Mouse (Mus musculus) E14TG2a.4 (cell line): ENCODE results near the gene Plcb4.

Experiments used
- H3K27me3 ChIP-seq: 2 replicates; pipeline ENCODE4 v1.6.1; 2014; ENCODE audit warnings: low read length, control low read depth; ENCODE audit not compliant: insufficient read depth
- H3K36me3 ChIP-seq: 2 replicates; pipeline ENCODE4 v1.6.1; 2014; ENCODE audit warnings: low read length, control low read depth; ENCODE audit not compliant: insufficient read depth
- H3K4me1 ChIP-seq: replicated peaks from 2 replicates; pipeline ENCODE4 v1.6.1; 2014; ENCODE audit warnings: low read depth, low read length, control low read depth
- H3K4me3 ChIP-seq: replicated peaks from 2 replicates; pipeline ENCODE4 v1.5.1; 2014; ENCODE audit warnings: mild to moderate bottlenecking, low read length
- H3K9me3 ChIP-seq: 2 replicates; pipeline ENCODE4 v1.6.1; 2014; ENCODE audit warnings: low read length, control low read depth
- CTCF ChIP-seq: conservative IDR thresholded peaks from 2 replicates; pipeline ENCODE4 v1.5.1; 2014; ENCODE audit warnings: low read length
- NANOG ChIP-seq: IDR thresholded peaks from 2 replicates; pipeline ENCODE4 v1.6.1; 2014; ENCODE audit warnings: borderline replicate concordance, low read length, mixed read lengths
- POU5F1 ChIP-seq: IDR thresholded peaks from 2 replicates; pipeline ENCODE4 v1.6.1; 2014; ENCODE audit warnings: low read length, borderline replicate concordance

Gene Plcb4

GRCm38 (mm10) chr2:135828446-135828845 lies 169.6 kb downstream of the Plcb4 start:
- Histone ChIP-seq H3K36me3 (no peaks in the 10 kb centered on the region), H3K27me3 (no peaks in the 10 kb centered on the region), H3K4me1 (peaks cover 13% of the 10 kb centered on the region), H3K9me3 (no peaks in the 10 kb centered on the region), H3K4me3 (no peak overlapping the region)
- TF ChIP-seq NANOG (no peak), CTCF (no peak), POU5F1 (no peak)

DNA sequence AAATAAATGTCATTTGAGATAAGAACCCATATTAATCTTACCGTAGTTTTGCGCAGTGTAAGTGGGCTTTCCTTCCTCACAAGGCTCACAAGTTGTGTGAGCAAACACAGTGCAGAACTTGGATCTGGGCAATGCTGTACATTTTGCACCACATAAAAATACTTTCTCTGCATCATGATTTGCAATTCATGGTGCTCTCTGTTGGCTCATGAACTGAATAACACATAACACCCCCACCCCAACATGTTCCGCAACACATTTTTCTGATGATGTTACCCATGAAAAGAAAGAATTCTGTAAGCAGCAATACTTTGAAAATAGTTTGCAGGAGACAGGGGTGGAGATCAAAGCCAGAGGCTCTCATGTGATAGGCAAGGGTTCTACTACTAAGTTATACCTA lies 174.9 kb downstream of the Plcb4 start:
- TF ChIP-seq POU5F1 = no peak
- no peak for TF ChIP-seq CTCF
- no peak for TF ChIP-seq NANOG
- peaks cover 4% of the 10 kb centered on the region for H3K4me1 ChIP-seq
- H3K4me3 ChIP-seq = no peak overlapping the region
- no peaks in the 10 kb centered on the region for H3K36me3 ChIP-seq
- H3K27me3 ChIP-seq = no peaks in the 10 kb centered on the region
- H3K9me3 ChIP-seq = no peaks in the 10 kb centered on the region

DNA sequence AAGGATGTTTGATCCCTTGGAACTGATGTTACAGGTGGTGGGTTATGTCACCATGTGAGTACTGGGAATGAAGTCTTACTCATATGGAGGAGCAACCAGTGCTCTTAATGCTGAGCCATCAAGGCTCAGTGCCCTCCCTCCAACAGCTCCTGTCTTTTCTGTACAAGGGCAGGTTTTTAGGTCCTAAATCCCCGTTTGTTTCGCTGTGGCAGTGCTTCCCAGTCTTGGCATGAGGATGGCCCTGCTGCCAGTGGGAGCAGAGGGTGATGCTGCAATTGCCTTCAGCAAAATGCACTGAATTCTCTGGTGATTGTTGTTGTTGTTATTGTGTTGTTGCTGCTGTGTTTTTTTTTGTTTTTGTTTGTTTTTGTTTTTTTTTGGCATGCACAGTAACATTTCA lies 175.6 kb downstream of the Plcb4 start:
- Histone ChIP-seq H3K36me3 (no peaks in the 10 kb centered on the region), H3K4me3 (no peak overlapping the region), H3K27me3 (no peaks in the 10 kb centered on the region), H3K9me3 (no peaks in the 10 kb centered on the region), H3K4me1 (no peaks in the 10 kb centered on the region; the same call in 1 of the 2 replicates)
- no peak for TF ChIP-seq CTCF
- TF ChIP-seq NANOG = no peak
- TF ChIP-seq POU5F1 = no peak

GRCm38 (mm10) chr2:135835911-135836310 lies 177.1 kb downstream of the Plcb4 start:
- no peak for TF ChIP-seq CTCF
- TF ChIP-seq POU5F1 = no peak
- TF ChIP-seq NANOG = no peak
- H3K36me3 ChIP-seq = no peaks in the 10 kb centered on the region
- H3K4me1 ChIP-seq = no peaks in the 10 kb centered on the region; the same call in 1 of the 2 replicates

DNA sequence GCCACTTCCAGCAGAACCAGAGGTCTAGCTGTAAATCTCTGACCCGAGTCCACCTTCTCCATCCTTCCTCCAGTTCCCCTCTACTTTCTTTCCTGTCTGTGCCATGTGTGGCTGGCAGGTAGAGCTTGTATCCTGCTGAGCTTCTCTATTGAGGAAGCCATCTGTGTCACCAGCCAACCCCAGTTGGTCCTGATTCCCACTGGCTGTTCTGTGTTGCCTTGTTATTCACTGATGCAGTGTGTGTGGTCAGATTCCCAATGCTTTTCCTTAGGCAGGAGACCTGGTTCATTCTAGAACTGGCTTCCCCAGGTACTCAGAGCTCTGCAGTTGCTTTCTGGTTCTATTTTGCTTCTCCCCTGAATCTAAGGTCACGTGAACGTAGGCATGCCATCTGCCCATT lies 177.6 kb downstream of the Plcb4 start:
- H3K36me3 ChIP-seq = no peaks in the 10 kb centered on the region
- H3K4me3 ChIP-seq = no peak overlapping the region
- H3K9me3 ChIP-seq = no peaks in the 10 kb centered on the region
- H3K27me3 ChIP-seq = no peaks in the 10 kb centered on the region
- H3K4me1 ChIP-seq = no peaks in the 10 kb centered on the region; the same call in 1 of the 2 replicates
- no peak for TF ChIP-seq NANOG
- no peak for TF ChIP-seq POU5F1
- no peak for TF ChIP-seq CTCF

More at GRCm38 (mm10) chr2:135835911-135836310, 177.1 kb downstream of the Plcb4 start:
- Histone ChIP-seq H3K27me3 (no peaks in the 10 kb centered on the region), H3K4me3 (no peak overlapping the region), H3K9me3 (no peaks in the 10 kb centered on the region)

- Histone ChIP-seq H3K9me3 (no peaks in the 10 kb centered on the region), H3K4me3 (no peak overlapping the region), H3K36me3 (no peaks in the 10 kb centered on the region), H3K27me3 (no peaks in the 10 kb centered on the region), H3K4me1 (no peaks in the 10 kb centered on the region; the same call in 1 of the 2 replicates)
- TF ChIP-seq NANOG = no peak
- no peak for TF ChIP-seq CTCF
- no peak for TF ChIP-seq POU5F1
These were observed 178.9 kb downstream of the Plcb4 start for GRCm38 (mm10) chr2:135837730-135838129.

DNA sequence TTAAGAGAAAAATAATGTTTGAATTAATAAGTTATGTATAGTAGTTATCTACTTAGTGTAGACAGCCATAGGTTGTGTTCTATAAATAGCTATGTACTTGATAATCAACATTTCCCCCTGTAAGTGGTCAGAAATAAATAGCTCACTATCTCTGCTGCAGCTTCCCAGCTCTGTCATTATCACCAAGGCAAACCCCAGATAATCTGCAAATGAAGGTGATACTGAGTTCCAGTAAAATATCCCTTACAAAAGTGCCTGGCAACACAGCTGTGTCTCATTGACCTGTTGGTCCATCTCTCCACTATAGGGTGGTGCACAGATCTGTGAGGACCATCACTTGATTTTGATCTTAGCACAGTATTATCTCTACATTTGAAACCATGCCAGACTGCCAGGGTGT lies 179.3 kb downstream of the Plcb4 start:
- Histone ChIP-seq H3K9me3 (no peaks in the 10 kb centered on the region), H3K4me1 (no peaks in the 10 kb centered on the region; the same call in 1 of the 2 replicates), H3K36me3 (no peaks in the 10 kb centered on the region), H3K4me3 (no peak overlapping the region), H3K27me3 (no peaks in the 10 kb centered on the region)
- no peak for TF ChIP-seq POU5F1
- no peak for TF ChIP-seq CTCF
- TF ChIP-seq NANOG = no peak

DNA sequence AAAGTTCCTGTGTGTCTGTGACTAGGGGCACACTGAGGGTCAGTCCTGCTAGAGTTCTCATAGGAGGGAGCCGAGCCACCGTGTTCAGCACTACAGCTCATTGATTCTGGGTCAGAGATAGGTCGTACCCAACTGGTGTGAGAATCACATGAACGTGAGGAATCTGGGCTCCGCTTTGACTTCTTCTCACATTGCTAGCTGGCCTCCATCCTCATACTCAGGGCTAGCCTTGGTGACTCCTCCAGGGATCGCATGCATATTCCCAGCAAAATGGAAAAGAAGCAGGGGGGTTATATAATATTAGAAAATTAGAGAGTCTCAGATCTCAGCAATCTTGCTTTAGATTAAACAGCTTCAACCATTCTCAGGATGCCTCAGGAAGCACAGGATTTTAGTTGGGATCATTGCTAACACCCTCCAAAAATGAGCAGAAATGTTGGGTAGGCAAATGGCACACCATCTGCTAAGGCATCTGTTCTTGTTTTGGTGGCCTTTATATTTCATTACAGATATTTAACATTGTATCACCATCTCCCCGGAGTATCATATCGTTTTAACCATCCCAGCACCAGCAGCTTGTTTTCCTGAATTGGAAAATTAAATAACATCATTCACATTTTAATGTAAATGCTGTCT lies 180.0 kb downstream of the Plcb4 start:
- no peak overlapping the region for H3K4me3 ChIP-seq
- H3K9me3 ChIP-seq = no peaks in the 10 kb centered on the region
- H3K27me3 ChIP-seq = no peaks in the 10 kb centered on the region
- peaks cover 3% of the 10 kb centered on the region; the same call in 1 of the 2 replicates for H3K4me1 ChIP-seq
- TF ChIP-seq CTCF = no peak
- no peak for TF ChIP-seq POU5F1
- TF ChIP-seq NANOG = no peak
- no peaks in the 10 kb centered on the region for H3K36me3 ChIP-seq

- H3K9me3 ChIP-seq = no peaks in the 10 kb centered on the region
- H3K4me1 ChIP-seq = 0 out of 2 replicates have a peak, but pooled peaks cover 5% of the 10 kb centered on the region
- H3K36me3 ChIP-seq = no peaks in the 10 kb centered on the region
- no peak for TF ChIP-seq CTCF
- TF ChIP-seq POU5F1 = no peak
- H3K4me3 ChIP-seq = no peak overlapping the region
- no peaks in the 10 kb centered on the region for H3K27me3 ChIP-seq
These were observed 184.9 kb downstream of the Plcb4 start for GRCm38 (mm10) chr2:135843721-135844120.

DNA sequence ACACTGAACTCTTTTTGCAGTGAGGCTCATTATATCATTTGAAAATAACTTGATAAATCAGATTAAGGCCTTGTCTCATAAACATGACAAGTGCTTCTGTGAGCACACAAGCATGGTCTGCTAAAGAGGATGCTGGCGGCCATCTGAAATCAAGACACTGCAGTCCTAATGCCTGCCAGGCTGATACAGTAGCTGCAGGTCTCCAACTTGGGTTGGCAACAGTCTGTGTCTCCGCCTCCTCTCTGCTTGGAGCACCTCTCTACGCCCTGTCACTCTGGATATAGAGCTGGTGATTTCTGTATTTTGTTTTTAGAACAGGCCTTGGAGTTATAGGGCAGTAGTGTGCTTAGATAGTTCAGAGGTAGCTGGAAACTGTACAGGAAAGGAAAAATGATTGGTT lies 188.1 kb downstream of the Plcb4 start:
- TF ChIP-seq CTCF (no peak), NANOG (no peak), POU5F1 (no peak)
- H3K27me3 ChIP-seq = no peaks in the 10 kb centered on the region
- H3K4me1 ChIP-seq = 0 out of 2 replicates have a peak, but pooled peaks cover 5% of the 10 kb centered on the region
- no peak overlapping the region for H3K4me3 ChIP-seq
- H3K9me3 ChIP-seq = no peaks in the 10 kb centered on the region
- H3K36me3 ChIP-seq = no peaks in the 10 kb centered on the region
